Mouse (Mus musculus): Measurements from ENCODE around the gene Lpgat1. TPM values are rescaled to one million over a fixed set of nuclear protein-coding genes. Genes with fewer than 3 reads are reported as not detected.
A peak's percentile ranks its signal among the peaks of the same experiment; 100 is the strongest.

The Lpgat1 gene
- polyA plus RNA-seq, 1 experiment from 2014 or later: 25.7 TPM

DNA sequence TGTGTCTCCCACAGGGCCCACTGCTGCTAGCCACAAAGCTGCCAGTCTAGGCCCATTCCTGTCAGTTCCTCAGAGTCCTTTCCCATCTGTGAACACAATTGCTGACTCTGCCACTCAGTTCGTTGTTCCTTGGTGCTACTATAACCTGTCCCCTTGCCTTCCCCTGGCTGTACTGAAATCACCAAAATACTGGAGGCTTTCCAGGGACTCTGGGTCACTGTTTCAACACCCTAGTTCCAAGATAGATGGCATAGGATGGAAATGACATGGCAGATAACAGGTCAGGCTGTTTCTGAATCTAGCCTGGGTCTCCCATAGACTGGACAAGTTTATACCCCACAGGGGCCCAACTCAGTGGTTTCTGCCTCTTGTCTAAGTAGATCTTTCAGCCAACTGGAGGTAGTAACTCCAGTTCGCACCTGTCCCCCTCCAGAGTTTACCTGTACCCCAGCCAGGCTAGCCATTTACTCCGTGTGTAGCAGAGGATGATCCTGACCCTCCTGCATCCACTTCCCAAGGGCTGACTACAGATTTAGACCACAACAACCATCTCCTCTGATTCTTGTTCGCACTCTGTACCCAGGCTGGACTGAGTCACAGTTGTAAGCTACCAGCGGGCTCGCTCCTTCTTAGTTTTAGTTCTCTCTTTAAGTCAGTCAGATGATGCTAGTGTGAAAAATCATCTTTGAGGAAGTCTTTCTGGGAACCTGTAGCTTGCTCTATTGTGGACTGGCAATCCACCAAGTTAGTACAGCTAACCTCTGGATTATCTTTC lies 23.1 kb downstream of the Lpgat1 start:
- H3K27me3 ChIP-seq (ENCODE audit: insufficient read depth, poor library complexity, severe bottlenecking): no peaks in the 10 kb centered on the region
- peaks cover 20% of the 10 kb centered on the region; the same call in 1 of the 2 replicates for H3K36me3 ChIP-seq
- H3K4me3 ChIP-seq: no peak overlapping the region
- H3K4me1 ChIP-seq: peaks cover 7% of the 10 kb centered on the region; the same call in 1 of the 2 replicates
- WGBS: 85% methylated on average over 6 of the region's 6 CpGs
- no peak overlapping the region for H3K27ac ChIP-seq
- H3K9me3 ChIP-seq: no peaks in the 10 kb centered on the region
- no peak for DNase-seq (ENCODE audit: low spot score)

DNA sequence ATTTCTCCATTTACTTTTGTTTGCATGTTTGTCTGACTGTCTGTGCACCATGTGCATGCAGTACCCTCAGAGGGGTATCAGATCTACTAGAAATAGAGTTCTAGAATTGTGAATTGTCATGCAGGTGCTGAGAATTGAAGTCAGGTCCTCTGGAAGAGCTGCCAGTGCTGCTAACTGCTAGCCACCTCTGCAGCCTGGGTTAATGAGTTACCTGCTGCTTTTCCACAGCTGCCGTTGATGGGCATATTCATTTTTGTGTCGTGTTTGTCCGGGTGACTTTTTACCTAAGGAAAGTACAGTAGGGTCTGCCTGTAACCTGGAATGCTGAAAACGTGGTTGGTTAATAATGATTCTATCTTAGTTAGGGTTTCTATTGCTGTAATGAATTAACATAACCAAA lies 24.0 kb downstream of the Lpgat1 start:
- DNase-seq (ENCODE audit: low spot score): no peak
- Histone ChIP-seq H3K36me3 (peaks cover 26% of the 10 kb centered on the region), H3K4me1 (peaks cover 7% of the 10 kb centered on the region; the same call in 1 of the 2 replicates), H3K27ac (no peak overlapping the region), H3K27me3 (ENCODE audit: insufficient read depth, poor library complexity, severe bottlenecking) (no peaks in the 10 kb centered on the region), H3K9me3 (no peaks in the 10 kb centered on the region), H3K4me3 (no peak overlapping the region)
- WGBS: 86% methylated on average over 4 of the region's 4 CpGs

GRCm38 (mm10) chr1:191748431-191748830 lies 30.8 kb downstream of the Lpgat1 start:
- WGBS: 77% methylated on average over 1 of the region's 1 CpGs
- H3K4me1 ChIP-seq: peaks cover 13% of the 10 kb centered on the region

DNA sequence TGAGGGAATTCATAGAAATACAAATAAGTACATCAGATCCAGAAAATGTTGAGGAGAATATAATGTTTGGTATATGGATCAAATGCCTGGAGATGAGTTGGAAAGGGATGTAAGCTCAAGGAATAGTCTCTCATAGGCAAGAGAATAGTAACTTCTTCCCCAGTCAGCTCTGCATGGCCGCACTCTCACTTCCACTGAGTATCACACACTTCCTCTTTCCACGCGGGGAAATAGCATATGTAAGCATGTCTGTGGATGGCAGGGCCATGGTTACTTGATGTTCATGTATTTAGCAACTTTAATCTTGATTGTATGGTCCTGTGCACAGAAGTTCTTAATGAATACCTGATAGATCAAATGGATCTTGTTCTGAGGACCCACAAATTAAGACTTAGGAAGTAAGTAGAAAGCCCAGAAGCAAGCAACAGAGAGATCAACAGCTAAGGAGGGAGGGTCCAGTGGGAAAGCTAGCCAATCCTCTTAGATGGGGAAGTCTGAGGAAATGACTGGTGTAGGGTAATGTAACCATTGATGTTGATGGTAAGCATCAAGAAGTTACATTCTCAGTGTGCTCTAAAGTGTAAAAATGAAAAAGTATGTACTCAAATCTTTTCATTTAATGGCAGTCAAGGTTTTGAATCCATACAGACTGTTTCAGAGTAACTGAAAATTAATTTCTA lies 39.0 kb downstream of the Lpgat1 start:
- no peak for DNase-seq (ENCODE audit: low spot score)
- no peak overlapping the region for H3K4me3 ChIP-seq
- no peaks in the 10 kb centered on the region for H3K4me1 ChIP-seq
- no peaks in the 10 kb centered on the region for H3K9me3 ChIP-seq
- no peaks in the 10 kb centered on the region for H3K27me3 ChIP-seq (ENCODE audit: insufficient read depth, poor library complexity, severe bottlenecking)
- no peak overlapping the region for H3K27ac ChIP-seq
- 93% methylated on average over 3 of the region's 3 CpGs for WGBS
- peaks cover 69% of the 10 kb centered on the region for H3K36me3 ChIP-seq

More at GRCm38 (mm10) chr1:191748431-191748830, 30.8 kb downstream of the Lpgat1 start:
- Histone ChIP-seq H3K4me3 (no peak overlapping the region), H3K27me3 (ENCODE audit: insufficient read depth, poor library complexity, severe bottlenecking) (no peaks in the 10 kb centered on the region), H3K27ac (no peak overlapping the region), H3K9me3 (no peaks in the 10 kb centered on the region), H3K36me3 (peaks cover 39% of the 10 kb centered on the region)
- no peak for DNase-seq (ENCODE audit: low spot score)

DNA sequence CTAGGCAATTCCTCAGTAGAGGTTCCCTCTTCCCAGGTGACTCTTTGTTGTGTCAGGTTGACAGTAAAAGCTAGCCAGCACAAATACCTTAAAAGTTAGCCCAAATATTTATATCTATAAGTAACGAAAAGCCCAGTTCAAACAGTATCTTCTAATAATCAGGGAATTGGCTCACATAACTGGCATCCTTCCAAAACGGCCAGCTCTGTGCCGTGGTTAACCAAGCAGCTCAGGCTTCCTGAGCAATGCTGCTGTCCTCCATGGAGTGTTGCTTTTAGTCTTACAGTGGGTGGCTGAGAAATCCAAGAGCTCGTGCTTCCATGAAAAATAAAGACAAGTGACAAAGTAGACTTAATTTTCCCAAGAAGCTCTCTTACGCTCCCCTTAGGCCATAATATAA lies 56.5 kb downstream of the Lpgat1 start:
- peaks cover 69% of the 10 kb centered on the region for H3K36me3 ChIP-seq
- no peak overlapping the region for H3K27ac ChIP-seq
- DNase-seq (ENCODE audit: low spot score): no peak
- no peaks in the 10 kb centered on the region for H3K27me3 ChIP-seq (ENCODE audit: insufficient read depth, poor library complexity, severe bottlenecking)
- no peaks in the 10 kb centered on the region for H3K9me3 ChIP-seq
- WGBS: 81% methylated on average over 5 of the region's 5 CpGs
- no peaks in the 10 kb centered on the region for H3K4me1 ChIP-seq
- no peak overlapping the region for H3K4me3 ChIP-seq

GRCm38 (mm10) chr1:191775116-191775515 lies 57.5 kb downstream of the Lpgat1 start:
- Histone ChIP-seq H3K36me3 (peaks cover 73% of the 10 kb centered on the region), H3K27ac (no peak overlapping the region), H3K4me3 (no peak overlapping the region), H3K27me3 (ENCODE audit: insufficient read depth, poor library complexity, severe bottlenecking) (no peaks in the 10 kb centered on the region), H3K4me1 (no peaks in the 10 kb centered on the region), H3K9me3 (no peaks in the 10 kb centered on the region)
- no peak for DNase-seq (ENCODE audit: low spot score)
- WGBS: 84% methylated on average over 8 of the region's 8 CpGs

GRCm38 (mm10) chr1:191777521-191777920 lies 59.9 kb downstream of the Lpgat1 start:
- WGBS: 83% methylated on average over 8 of the region's 8 CpGs

DNA sequence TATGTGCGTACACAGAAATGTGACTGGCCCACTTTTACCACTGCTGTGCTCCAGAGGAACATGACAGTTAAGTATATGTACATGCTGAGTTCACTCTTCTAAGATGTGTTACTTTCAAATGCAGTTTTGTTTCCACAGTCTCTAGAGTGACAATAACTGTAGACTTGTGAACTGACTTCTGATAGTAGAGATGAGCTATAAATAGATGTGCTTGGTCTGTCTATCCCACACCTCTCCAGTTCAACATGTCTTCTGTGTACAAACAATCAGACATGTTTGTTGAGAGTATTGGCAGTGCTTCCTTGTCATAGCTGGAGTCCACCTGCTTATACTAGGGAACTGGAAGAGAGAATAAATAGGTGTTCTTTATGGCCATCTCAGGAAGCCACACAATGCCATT lies 62.8 kb downstream of the Lpgat1 start:
- H3K4me3 ChIP-seq: no peak overlapping the region
- peaks cover 58% of the 10 kb centered on the region for H3K36me3 ChIP-seq
- peaks cover 10% of the 10 kb centered on the region; the same call in 1 of the 2 replicates for H3K4me1 ChIP-seq
- H3K9me3 ChIP-seq: no peaks in the 10 kb centered on the region
- DNase-seq (ENCODE audit: low spot score): no peak
- WGBS: 93% methylated on average over 1 of the region's 1 CpGs
- no peak overlapping the region for H3K27ac ChIP-seq
- no peaks in the 10 kb centered on the region for H3K27me3 ChIP-seq (ENCODE audit: insufficient read depth, poor library complexity, severe bottlenecking)

More at GRCm38 (mm10) chr1:191777521-191777920, 59.9 kb downstream of the Lpgat1 start:
- Histone ChIP-seq H3K4me1 (peaks cover 7% of the 10 kb centered on the region; the same call in 1 of the 2 replicates), H3K4me3 (no peak overlapping the region), H3K36me3 (peaks cover 76% of the 10 kb centered on the region), H3K27me3 (ENCODE audit: insufficient read depth, poor library complexity, severe bottlenecking) (no peaks in the 10 kb centered on the region), H3K9me3 (no peaks in the 10 kb centered on the region), H3K27ac (no peak overlapping the region)
- DNase-seq (ENCODE audit: low spot score): no peak

DNA sequence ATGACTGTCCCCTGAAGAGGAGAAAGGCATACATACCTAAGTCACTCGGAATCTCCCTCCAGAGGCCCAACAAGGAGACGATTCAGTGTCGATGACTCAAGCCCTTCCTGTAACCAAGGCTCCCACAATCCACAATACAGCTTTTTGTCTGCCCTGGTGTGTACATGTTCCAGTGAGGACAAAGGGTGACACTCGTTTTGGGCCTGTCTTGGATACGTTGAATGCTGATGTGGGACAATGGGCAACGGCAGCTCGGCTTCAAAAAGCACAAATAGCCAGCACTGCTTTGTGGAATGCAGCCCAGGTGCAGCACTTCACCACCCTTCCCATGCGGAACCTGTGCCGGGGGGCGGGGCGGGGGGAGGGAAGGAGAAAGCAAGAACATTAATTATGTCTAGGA lies 67.5 kb downstream of the Lpgat1 start:
- 75% methylated on average over 11 of the region's 11 CpGs for WGBS
- Histone ChIP-seq H3K4me3 (no peak overlapping the region), H3K4me1 (peaks cover 29% of the 10 kb centered on the region; the same call in 1 of the 2 replicates), H3K9me3 (peaks cover 5% of the 10 kb centered on the region; the same call in 1 of the 2 replicates), H3K27ac (no peak overlapping the region), H3K27me3 (ENCODE audit: insufficient read depth, poor library complexity, severe bottlenecking) (no peaks in the 10 kb centered on the region), H3K36me3 (peaks cover 19% of the 10 kb centered on the region; the same call in 1 of the 2 replicates)
- DNase-seq (ENCODE audit: low spot score): no peak

GRCm38 (mm10) chr1:191786255-191786654 lies 68.6 kb downstream of the Lpgat1 start:
- H3K9me3 ChIP-seq: peaks cover 5% of the 10 kb centered on the region; the same call in 1 of the 2 replicates
- no peak overlapping the region for H3K4me3 ChIP-seq
- WGBS: 64% methylated on average over 6 of the region's 6 CpGs
- no peak overlapping the region for H3K27ac ChIP-seq
- H3K36me3 ChIP-seq: peaks cover 10% of the 10 kb centered on the region; the same call in 1 of the 2 replicates
- DNase-seq (ENCODE audit: low spot score): no peak
- no peaks in the 10 kb centered on the region for H3K27me3 ChIP-seq (ENCODE audit: insufficient read depth, poor library complexity, severe bottlenecking)
- peaks cover 23% of the 10 kb centered on the region; the same call in 1 of the 2 replicates for H3K4me1 ChIP-seq

DNA sequence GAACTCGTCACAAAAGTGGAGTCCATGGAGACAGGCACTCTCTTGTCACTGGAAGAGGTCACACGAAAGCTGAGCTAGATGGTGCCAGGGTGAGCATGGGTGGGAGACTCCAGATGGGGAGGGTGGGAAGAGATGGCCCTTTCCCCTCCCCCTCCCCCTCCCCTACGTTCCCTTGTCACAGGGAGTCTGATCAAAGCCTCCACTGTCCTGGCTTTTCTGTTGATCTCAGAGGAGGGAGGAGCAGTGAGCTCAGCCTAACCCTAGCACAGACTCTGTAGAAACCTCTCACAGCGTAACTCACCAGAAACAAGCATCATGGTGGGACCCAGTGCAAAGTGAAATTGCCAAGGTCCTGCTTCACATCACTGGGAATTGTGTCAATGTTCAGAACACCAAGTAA lies 69.7 kb downstream of the Lpgat1 start:
- 0 out of 2 replicates have a peak, but pooled peaks cover 6% of the 10 kb centered on the region for H3K36me3 ChIP-seq
- no peak overlapping the region for H3K4me3 ChIP-seq
- peaks cover 5% of the 10 kb centered on the region; the same call in 1 of the 2 replicates for H3K9me3 ChIP-seq
- H3K27ac ChIP-seq: no peak overlapping the region
- DNase-seq (ENCODE audit: low spot score): no peak
- H3K4me1 ChIP-seq: peaks cover 23% of the 10 kb centered on the region; the same call in 1 of the 2 replicates
- no peaks in the 10 kb centered on the region for H3K27me3 ChIP-seq (ENCODE audit: insufficient read depth, poor library complexity, severe bottlenecking)
- WGBS: 41% methylated on average over 3 of the region's 4 CpGs

DNA sequence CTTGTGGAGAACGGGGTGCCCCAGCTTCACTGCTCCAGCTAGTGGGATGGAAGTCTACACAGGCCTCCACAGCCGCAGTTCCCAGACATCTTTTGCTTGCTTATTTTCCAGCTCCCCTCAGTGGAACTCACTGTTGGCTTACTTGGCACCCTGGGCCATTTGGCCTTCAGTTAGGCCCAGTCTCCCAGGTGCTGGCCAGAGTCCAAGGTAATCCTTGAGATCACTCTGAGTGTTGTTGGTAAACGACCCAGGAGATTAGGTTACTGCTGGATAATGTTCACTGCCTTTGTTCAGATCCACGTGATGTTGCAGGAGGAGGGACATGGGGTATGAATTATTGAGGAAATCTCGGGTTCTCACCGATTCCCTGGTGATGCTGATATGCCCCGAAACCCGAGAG lies 75.4 kb downstream of the Lpgat1 start:
- WGBS: 82% methylated on average over 8 of the region's 8 CpGs

More for the DNA sequence above, 75.4 kb downstream of the Lpgat1 start:
- Histone ChIP-seq H3K27ac (peak overlapping the region; percentile 49; the same call in 1 of the 2 replicates), H3K27me3 (ENCODE audit: insufficient read depth, poor library complexity, severe bottlenecking) (no peaks in the 10 kb centered on the region), H3K4me1 (peaks cover 14% of the 10 kb centered on the region), H3K36me3 (0 out of 2 replicates have a peak, but pooled peaks cover 2% of the 10 kb centered on the region), H3K9me3 (peaks cover 5% of the 10 kb centered on the region; the same call in 1 of the 2 replicates), H3K4me3 (no peak overlapping the region)
- DNase-seq (ENCODE audit: low spot score): no peak
